Mouse (Mus musculus) c-Kit-positive CD71-positive TER-119-negative erythroid progenitor cells, embryonic 14.5 days (primary cell): Measurements from ENCODE around the gene Kat2b.
A peak's percentile ranks its signal among the peaks of the same experiment; 100 is the strongest.
"Not testable (repeated sequence)": the region's sequence is repeated elsewhere in the genome, so short reads cannot be mapped to it uniquely, and the experiment has no call there.

Experiments
- DNase-seq: peaks from one replicate; pipeline ENCODE4 v3.0.0-alpha.2; 2013; ENCODE audit warnings: low read depth

Gene Kat2b

DNA sequence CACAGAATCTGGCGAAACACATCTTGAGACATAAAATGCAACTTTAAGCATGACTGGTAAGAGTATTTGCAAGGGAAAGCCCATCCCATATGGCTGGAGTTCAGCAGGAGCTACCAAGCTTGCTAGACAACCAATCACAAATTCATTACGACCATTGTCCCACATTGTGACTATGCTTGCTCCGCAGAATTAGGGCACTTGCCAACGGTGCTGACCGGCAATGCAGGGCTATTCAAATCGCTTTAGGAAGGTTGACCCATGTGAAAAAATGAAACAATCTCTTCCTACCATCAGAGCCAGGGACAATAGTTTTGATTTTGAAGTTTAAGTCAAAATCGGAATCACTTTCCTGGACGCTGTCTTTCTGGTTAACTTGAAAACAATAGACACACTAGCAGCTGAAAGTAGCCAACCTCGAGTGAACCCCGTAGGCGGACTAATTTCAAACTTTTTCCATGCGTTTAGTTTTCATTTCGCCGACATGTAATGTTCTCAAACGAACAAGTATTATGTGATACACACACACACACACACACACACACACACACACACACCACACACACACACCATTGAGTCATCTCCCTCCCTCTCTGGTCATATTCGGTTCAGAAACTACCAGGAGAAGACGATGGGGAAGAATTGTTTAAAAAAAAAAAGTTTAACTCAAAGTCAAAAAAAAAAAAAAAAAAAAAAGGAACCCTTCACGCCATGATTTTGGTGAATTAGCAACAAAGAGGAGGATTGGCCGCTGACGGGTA is at the start of gene Kat2b:
TSS of gene Kat2b (plus strand) at position 701 of the 758 bp plus-strand sequence.
- peak; percentile 40 for DNase-seq

GRCm38 (mm10) chr17:53519364-53519763 is 47.3 kb upstream of the Kat2b start:
- DNase-seq, result no peak

DNA sequence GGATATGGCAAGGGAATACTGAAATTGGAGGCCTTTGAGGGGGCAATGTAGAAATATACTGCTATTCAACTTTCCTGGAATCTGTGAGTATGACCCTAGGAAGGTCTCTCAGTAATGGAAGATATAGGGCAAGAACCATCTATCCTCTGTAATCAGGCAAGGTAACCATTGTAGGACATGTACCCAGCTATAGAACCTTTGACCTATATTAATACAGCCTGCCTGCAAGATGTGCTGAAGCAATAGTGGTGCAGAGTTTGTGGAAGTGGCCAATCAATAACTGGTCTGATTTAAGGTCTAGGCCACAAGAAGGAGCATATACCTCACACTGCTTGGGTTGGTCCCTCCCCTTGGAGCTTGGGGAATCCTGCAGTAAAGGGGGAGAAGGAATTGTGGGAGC is 46.2 kb upstream of the Kat2b start:
- no peak for DNase-seq

DNA sequence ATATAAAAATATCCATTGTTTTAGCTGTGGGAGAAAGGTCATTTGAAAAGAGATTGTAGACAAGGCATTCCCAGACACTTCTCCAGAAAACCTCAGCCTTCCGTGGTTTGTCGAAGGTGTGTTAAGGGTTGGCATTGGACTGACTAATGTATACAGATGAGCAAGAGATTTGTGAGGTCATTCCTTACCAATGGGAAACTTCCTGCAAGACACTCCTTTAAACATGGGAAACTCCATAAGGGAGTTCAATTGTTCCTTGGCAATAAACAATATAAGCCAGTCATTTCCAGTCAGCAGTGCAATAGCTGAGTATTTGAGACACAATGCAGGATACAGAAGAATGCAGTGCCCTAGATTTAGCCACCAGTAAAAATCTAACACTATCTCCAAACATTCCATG is 38.6 kb upstream of the Kat2b start:
- DNase-seq, result no peak

DNA sequence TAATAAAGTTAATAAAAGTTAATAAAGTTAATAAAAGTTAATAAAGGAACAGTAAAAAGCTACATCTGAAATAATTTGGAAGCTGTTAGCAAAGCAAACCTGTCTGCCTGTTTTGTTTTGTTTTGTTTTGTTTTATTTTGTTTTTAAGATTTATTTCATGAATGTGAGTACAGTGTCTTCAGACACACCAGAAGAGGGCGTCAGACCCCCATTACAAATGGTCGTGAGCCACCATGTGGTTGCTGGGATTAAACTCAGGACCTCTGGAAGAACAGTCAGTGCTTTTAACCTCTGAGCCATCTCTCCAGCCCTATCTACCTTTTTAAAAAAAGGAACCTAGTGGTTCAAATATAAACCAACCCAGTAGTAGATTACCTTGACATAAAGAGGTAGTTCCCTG is 35.5 kb upstream of the Kat2b start:
- no peak for DNase-seq

GRCm38 (mm10) chr17:53532425-53532824 is 34.2 kb upstream of the Kat2b start:
- peak; percentile 50 for DNase-seq

- DNase-seq, result not testable (repeated sequence)
These were observed 27.3 kb upstream of the Kat2b start, which contains the start of gene Pp2d1 for GRCm38 (mm10) chr17:53539351-53539750. Gene Pp2d1, minus strand, starts transcription at chr17:53539451.

- DNase-seq, result no peak
These were observed 24.1 kb upstream of the Kat2b start for GRCm38 (mm10) chr17:53542536-53542935.

GRCm38 (mm10) chr17:53543591-53544324 is 22.9 kb upstream of the Kat2b start:
- DNase-seq, result no peak

DNA sequence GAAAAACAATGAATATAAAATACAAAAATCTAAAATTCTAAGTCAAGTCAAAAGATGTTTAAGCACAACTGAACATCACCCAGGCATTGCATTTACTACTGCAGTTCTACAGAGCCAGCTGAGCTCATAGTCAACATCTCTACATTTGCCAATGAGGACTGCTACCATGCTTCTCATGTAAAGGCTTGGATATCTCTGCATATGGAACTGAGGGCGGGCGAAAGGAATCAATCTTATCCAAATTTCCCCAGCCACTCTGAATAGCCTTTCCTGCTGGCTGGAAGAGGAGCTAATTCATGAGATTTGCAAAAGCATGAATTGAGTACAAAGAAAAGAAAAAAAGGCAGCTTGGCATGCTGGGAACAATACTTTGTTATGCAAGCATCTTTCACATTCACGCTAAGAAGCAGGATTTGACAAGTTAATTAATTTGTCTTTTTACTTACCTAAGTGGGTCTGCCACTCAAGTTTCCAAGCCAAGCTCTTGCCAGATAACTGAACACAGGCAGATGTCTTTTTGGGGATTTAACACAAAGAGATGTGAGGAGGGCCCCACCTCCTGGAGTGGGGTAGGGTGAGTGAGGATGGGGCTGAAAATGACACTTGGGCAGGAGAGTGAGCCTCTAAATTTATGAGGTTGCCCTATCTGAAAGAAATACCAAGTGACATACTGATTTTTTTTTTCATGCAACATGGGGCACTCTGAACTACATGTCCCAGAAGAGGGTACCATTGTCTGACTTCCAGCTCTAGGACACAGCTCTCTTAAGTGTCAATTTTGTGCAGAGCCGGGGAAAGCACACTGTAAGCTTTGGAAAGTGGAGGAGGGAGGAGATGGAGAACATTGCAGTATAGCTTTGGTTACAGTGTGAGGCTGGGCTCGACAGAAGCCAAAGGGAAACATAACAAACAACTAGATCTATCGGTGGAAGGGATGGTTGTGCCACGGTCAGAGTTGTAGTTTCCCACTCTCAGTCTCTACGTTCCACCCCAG is 15.1 kb upstream of the Kat2b start:
- DNase-seq, result no peak

DNA sequence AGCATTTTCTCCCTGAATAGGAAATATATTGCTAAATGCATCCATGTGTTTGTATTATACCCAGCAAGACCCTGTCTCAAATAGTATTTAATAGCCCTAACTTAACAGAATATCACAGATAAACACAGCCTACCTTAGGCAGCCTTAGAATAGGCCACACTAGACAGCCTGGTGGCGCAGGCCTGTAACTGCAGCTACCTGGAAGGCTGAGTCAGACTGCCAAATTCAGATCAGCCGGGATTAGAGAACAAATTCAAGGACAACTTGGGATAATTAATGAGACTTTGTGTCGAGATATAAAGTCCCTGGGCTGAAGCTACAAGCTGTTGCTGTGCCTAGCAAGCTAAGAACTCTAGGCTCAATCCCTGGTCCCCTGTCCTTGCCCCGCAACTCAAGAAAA is 12.6 kb upstream of the Kat2b start:
- no peak for DNase-seq

- DNase-seq, result peak; percentile 68
These were observed 11.8 kb upstream of the Kat2b start for GRCm38 (mm10) chr17:53554813-53555212.

DNA sequence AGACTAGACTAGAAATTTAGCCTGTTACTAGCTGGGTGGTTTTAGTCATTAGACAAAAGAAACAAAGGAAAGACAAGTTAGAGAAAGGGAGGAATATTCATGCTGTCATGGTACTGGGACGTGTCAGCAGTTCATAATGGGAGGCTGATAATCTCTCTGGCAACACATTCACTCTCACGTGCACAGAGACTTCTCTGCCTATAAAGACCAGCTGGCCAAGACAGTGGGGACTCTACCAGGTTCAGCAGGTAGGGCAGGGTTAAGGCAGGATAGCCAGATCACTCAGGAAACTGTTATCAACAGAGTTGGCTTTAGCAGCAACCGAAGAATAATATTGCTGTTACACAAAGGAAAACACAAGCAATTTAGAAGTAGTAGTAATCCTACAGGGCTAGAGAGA is 9.2 kb upstream of the Kat2b start:
- DNase-seq, result no peak

- DNase-seq, result no peak
These were observed 7.0 kb upstream of the Kat2b start for GRCm38 (mm10) chr17:53559646-53560045.

- no peak for DNase-seq
These were observed 5.1 kb upstream of the Kat2b start for GRCm38 (mm10) chr17:53561458-53562029.

- no peak for DNase-seq
These were observed 1.8 kb upstream of the Kat2b start for GRCm38 (mm10) chr17:53564837-53565236.

DNA sequence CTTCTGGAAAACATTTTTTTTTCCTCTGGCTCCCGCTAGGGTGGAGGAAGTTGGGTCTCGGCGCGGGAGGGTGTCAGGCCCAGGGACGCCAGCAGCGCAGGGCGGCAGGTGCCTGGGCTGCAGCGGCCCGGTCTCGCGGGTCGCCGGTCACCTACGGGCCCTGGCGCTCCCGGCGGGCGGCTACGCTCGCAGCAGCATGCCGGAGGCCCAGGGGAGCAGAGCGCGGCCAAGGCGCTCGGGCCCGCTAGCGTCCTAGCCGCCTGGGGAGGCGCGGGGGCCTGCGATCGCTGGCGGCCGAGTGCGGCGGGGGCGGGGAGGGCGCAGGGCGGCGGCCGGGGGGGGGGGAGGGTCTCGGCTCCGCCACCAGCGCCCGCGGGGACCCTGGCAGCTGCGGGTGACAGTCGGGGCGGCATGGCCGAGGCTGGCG is 271 bp downstream of the Kat2b start:
- DNase-seq, result peak; percentile 39

DNA sequence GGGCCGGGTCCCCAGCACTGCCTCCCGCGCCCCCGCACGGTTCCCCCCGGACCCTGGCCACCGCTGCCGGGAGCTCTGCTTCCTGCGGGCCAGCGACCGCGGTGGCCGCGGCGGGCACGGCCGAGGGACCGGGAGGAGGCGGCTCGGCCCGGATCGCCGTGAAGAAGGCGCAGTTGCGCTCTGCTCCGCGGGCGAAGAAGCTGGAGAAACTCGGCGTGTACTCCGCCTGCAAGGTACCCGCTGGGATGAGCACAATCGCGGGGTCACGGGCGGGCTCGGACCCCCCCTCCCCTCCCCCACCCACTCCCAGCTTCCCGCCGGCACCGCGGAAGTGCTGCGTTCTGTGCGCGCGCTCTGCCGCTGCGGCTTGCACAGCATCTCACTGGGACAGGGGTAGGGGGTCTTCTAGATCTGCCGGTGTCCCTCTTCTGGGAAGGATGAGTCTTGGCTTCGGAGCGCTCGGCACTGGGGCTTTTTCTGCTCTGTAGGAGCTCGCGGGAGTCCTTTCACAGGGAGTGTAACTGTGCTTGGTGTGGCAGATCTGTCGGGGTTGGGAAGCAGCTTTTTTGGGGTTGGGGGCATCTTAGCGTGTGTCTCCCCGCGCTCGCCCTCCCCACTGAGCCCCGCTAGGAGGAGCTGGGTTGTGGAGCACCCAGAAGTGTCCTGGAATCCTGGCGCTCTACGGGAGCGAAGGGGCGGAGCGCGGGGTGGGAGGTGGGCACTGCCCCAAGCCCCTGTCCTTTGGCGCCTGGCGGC is 863 bp downstream of the Kat2b start:
- no peak for DNase-seq

DNA sequence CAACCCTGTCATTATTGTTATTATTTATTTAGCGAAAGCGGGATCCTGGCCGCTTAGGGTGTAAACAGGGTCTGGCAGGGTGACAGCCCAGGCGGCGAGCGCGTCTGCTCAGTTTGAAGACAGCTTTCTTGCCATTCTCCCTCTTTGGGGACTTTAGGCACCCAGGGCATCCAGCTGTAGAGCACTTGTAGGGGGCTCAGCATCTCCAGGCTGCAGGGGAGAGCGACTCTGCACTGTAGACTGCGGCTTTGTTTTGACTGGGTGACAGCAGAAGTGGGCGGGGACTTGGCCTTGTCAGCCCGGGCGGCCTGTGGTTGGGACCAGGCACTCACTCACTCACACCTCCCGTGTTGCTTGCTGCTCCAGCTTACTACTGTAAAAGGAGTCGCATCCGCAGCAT is 1.5 kb downstream of the Kat2b start:
- peak; percentile 84 for DNase-seq

DNA sequence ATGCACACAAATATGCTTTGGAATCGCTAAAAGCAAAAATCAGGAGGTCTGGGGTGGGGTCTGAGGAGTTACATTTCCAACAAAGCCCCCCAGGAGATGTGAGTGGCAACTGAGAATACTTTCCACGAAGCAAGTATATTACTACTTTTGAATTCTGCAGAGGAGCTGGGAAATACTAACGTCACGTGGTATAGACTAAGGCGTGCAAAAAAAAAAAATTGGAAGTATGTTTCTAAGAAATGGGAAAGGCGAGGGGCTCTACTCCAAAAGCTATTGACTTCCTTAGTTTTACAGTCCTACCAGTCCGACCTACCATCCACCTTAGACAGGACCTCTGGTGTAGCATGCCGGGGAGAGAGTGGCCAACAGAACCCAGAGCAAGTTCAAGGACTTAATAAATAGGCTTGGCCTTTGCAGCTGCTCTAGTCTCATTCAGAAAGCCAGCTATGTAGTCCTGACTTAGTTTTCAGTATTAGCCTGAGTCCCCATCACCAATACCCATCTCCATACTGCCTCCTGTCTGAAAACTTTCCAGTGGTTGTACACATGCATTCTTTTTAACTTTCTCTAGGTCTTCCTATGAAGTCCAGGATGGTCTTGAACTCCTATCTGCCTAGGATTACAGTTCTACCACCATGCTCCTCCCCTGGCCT is 2.2 kb downstream of the Kat2b start:
- DNase-seq, result no peak

DNA sequence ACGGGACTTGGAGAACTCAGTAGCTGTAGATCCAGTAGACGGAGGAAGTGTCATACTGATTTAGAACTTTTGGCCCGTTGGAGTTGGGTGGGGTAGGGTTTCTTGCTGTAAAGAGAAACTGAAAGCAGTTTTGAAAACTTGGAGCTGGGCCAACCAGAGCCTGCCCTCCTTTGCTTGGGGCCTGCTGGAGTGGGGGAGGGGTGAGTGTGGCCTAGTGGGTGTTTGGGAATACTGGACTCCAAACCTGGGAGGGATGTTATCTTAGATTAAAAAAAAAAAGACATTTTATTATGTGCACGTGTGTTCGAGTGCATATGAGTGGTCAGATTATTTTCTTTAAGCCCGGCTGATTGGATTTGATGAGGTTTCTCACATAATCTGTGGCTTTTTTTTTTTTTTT is 3.2 kb downstream of the Kat2b start:
- peak; percentile 68 for DNase-seq
